In genomic region chr9:72339119-72339518, GRCm38 (mm10) we compare ENCODE assay signal across 22 mouse cellular contexts.
"Had no signal": no experiment of that assay in that cellular context is flagged by ENCODE, and none has a peak within 500 bp of the region (broad histone marks: within the 10 kb centered on the region; RNA-seq: fewer than 3 reads in every experiment).

No protein-coding gene starts in this region.

- H3K4me1 ChIP-seq: limb, embryonic 15.5 days; midbrain, embryonic 10.5 days; midbrain, embryonic 13.5 days; neural tube, embryonic 13.5 days; stomach, embryonic 15.5 days had no signal

- H3K27ac ChIP-seq: limb, embryonic 12.5 days; limb, embryonic 15.5 days; liver, embryonic 14.5 days; macrophage; midbrain, embryonic 10.5 days; midbrain, embryonic 13.5 days; neural tube, embryonic 13.5 days; stomach, embryonic 15.5 days had no signal

- H3K4me2 ChIP-seq: limb, embryonic 12.5 days; limb, embryonic 15.5 days; liver, embryonic 11.5 days; lung, embryonic 14.5 days; midbrain, embryonic 13.5 days; neural tube, embryonic 13.5 days; stomach, embryonic 15.5 days had no signal

- H3K9me3 ChIP-seq: limb, embryonic 12.5 days; limb, embryonic 15.5 days; megakaryocyte, embryonic 14.5 days; midbrain, embryonic 10.5 days; midbrain, embryonic 13.5 days; neural tube, embryonic 13.5 days; stomach, embryonic 15.5 days had no signal

- H3K4me3 ChIP-seq: limb, embryonic 12.5 days; limb, embryonic 15.5 days; megakaryocyte, embryonic 14.5 days; midbrain, embryonic 10.5 days; midbrain, embryonic 13.5 days; myocyte; neural tube, embryonic 13.5 days; stomach, embryonic 15.5 days had no signal

- H3K27me3 ChIP-seq: limb, embryonic 12.5 days; limb, embryonic 15.5 days; megakaryocyte, embryonic 14.5 days; midbrain, embryonic 13.5 days; neural tube, embryonic 13.5 days; stomach, embryonic 15.5 days had no signal

- DNase-seq: kidney, postnatal 14 days; kidney, postnatal 4 days; left cerebral cortex, postnatal 4 days; liver, postnatal 0 days; lung, embryonic 14.5 days; retina, postnatal 1 day; right cerebral cortex, postnatal 25 days; spleen, adult 18-20 months; thymus, postnatal 25 days had no signal

- ATAC-seq: liver, postnatal 0 days; lung, postnatal 0 days; midbrain, embryonic 13.5 days; midbrain, embryonic 16.5 days had no signal

- H3K9ac ChIP-seq: limb, embryonic 12.5 days; limb, embryonic 15.5 days; liver, embryonic 14.5 days; liver, postnatal 0 days; lung, embryonic 14.5 days; midbrain, embryonic 13.5 days; neural tube, embryonic 13.5 days; stomach, embryonic 15.5 days had no signal
